Mouse (Mus musculus) spleen, postnatal 14 days (tissue): ENCODE results near the gene Myo1a.

Experiments
- DNase-seq, 2 experiments: peaks; one replicate each; pipeline ENCODE4 v3.0.0; 2021 to 2022; ENCODE audit warnings: low spot score in 2 of 2

The Myo1a gene

GRCm38 (mm10) chr10:127728437-127728836, 23.5 kb downstream of the Myo1a start:
- no peak for DNase-seq

- DNase-seq: no peak
Measured at GRCm38 (mm10) chr10:127730285-127730932, 25.4 kb downstream of the Myo1a start.

- DNase-seq: no peak
Measured at GRCm38 (mm10) chr10:127730933-127731310, 26.0 kb downstream of the Myo1a start.

GRCm38 (mm10) chr10:127731397-127731796, 26.4 kb downstream of the Myo1a start:
- DNase-seq: no peak

GRCm38 (mm10) chr10:127734434-127734833, 29.5 kb downstream of the Myo1a start:
- no peak for DNase-seq

- DNase-seq: no peak
Measured at GRCm38 (mm10) chr10:127736266-127736665, 31.3 kb downstream of the Myo1a start.

- DNase-seq: no peak
Measured at GRCm38 (mm10) chr10:127736916-127737315, 31.9 kb downstream of the Myo1a start.

GRCm38 (mm10) chr10:127737552-127737951, 32.6 kb downstream of the Myo1a start:
- no peak for DNase-seq

GRCm38 (mm10) chr10:127738151-127738882, 33.3 kb downstream of the Myo1a start:
- DNase-seq: peak in 1 of 2 experiments; percentile 56

- peak; percentile 60 to 76 for DNase-seq
Measured at GRCm38 (mm10) chr10:127739083-127739660, 34.2 kb downstream of the Myo1a start, which contains the start of gene Zbtb39. Zbtb39 (plus strand) TSS chr10:127739538.

GRCm38 (mm10) chr10:127739661-127740161, 34.7 kb downstream of the Myo1a start:
- peak in 1 of 2 experiments; percentile 19 for DNase-seq

- peak in 1 of 2 experiments; percentile 41 for DNase-seq
Measured at GRCm38 (mm10) chr10:127744661-127745060, 39.7 kb downstream of the Myo1a start.

GRCm38 (mm10) chr10:127745886-127746285, 40.9 kb downstream of the Myo1a start:
- no peak for DNase-seq

GRCm38 (mm10) chr10:127747254-127747653, 42.3 kb downstream of the Myo1a start:
- no peak for DNase-seq

- DNase-seq: no peak
Measured at GRCm38 (mm10) chr10:127748847-127749612, 44.1 kb downstream of the Myo1a start.

- no peak for DNase-seq
Measured at GRCm38 (mm10) chr10:127750136-127750777, 45.3 kb downstream of the Myo1a start.

GRCm38 (mm10) chr10:127751548-127751947, 46.6 kb downstream of the Myo1a start, which contains the start of gene Gpr182:
Gpr182 (minus strand) TSS chr10:127751732.
- DNase-seq: no peak

- no peak for DNase-seq
Measured at GRCm38 (mm10) chr10:127754566-127755166, 49.7 kb downstream of the Myo1a start.

GRCm38 (mm10) chr10:127755246-127755645, 50.3 kb downstream of the Myo1a start:
- no peak for DNase-seq

- DNase-seq: peak in 1 of 2 experiments; percentile 4
Measured at GRCm38 (mm10) chr10:127755770-127756468, 50.9 kb downstream of the Myo1a start.
